Mouse (Mus musculus) mature B cell (primary cell): ENCODE data around the gene Gm21983.

Experiments
- in situ Hi-C: fragments of 300-500 bp; cut with MboI; formaldehyde crosslinking; loops from 2 replicates; pipeline ENCODE4 v1.14.3; 2019

The Gm21983 gene

DNA sequence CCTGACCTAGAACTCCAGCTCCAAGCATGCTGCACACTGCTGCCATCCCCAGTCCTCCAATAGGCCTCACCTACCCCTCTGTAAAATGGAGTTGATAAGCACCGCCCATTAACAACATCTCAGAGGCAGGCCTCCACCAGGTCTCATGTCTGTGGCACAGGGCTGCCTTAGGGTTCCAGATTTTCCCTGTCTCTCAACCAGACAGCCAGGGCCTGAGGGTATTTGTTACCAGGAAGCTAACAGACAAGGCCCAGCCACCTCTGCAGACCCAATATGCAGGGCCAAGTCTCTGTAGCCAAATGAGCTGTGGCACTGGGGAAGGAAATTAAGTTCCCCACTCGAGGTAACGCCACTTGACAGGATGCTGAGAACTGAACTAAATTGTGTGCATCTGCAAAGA, 20.0 kb downstream of the Gm21983 start:
- in situ Hi-C loops, result no loop called here

GRCm38 (mm10) chr7:27159882-27160281, 21.0 kb downstream of the Gm21983 start:
- in situ Hi-C loops, result loop anchor here (5.0 to 10.0 kb wide), 2 partner anchors 32 to 75 kb away; partner anchors contain the start of gene Coq8b

GRCm38 (mm10) chr7:27159256-27159655, 21.6 kb downstream of the Gm21983 start:
- in situ Hi-C loops, result loop anchor here (5.0 to 10.0 kb wide), 2 partner anchors 33 to 76 kb away; partner anchors contain the start of gene Coq8b

DNA sequence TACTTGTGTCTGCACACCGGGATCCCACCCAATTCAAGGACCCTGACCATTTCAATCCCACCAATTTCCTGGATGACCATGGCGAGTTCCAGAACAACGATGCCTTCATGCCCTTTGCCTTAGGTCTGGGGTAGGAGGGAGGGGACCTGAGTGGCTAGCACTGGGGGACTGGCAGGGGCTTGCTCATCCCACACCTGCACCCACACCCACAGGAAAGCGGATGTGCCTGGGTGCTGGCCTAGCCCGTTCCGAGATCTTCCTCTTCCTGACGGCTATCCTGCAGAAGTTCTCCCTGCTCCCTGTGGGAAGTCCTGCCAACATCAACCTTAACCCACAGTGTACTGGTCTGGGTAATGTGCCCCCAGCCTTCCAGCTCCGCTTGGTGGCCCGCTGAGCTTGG, 22.7 kb downstream of the Gm21983 start:
- in situ Hi-C loops, result loop anchor here (5.0 to 10.0 kb wide), 2 partner anchors 34 to 77 kb away; partner anchors contain the start of gene Coq8b

DNA sequence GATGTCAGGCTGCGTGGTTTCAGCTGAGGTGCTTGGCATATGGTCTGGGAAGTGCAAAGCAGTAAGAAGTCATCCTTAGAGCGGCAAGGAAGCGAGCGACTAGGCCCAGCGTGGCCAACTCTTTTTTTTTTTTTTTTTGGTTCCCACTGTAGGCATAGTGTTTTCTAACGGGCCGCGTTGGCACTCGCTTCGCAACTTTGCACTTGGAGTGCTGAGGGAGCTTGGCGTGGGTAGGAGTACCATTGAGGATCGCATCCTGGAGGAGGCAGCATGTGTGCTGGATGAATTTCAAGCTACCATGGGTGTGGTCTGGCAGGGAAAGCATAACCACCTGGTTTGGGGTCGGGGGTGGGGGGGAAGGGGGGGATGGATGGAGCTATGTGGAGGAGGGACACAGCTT, 24.9 kb downstream of the Gm21983 start:
- in situ Hi-C loops, result loop anchor here (5.0 to 10.0 kb wide), 2 partner anchors 36 to 79 kb away; partner anchors contain the start of gene Coq8b

- in situ Hi-C loops, result loop anchor here (10.0 kb wide), 1 partner anchor 82 kb away; the partner anchor contains the start of gene Coq8b
Measured at GRCm38 (mm10) chr7:27153205-27153764, 27.6 kb downstream of the Gm21983 start, which contains the start of gene Cyp2t4. Gene Cyp2t4 (plus strand): TSS chr7:27153714.

GRCm38 (mm10) chr7:27136410-27136996, 44.4 kb downstream of the Gm21983 start:
- in situ Hi-C loops, result no loop called here

- in situ Hi-C loops, result no loop called here
Measured at GRCm38 (mm10) chr7:27133757-27134156, 47.1 kb downstream of the Gm21983 start.

DNA sequence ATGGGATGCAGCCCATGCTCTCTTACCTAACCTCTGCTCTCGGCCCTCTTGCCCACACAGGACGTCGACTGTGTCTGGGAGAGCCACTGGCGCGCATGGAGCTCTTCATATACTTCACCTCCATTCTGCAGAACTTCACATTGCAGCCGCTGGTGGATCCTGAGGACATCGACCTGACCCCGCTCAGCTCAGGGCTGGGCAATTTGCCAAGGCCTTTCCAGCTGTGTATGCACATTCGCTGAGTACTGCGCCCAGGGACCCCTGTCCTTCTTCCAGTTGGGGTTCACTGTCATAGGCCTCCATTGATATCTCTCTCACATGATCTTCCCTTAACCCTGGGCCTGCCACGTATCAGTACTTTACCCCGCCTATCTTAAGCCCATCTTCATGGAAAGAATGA, 47.7 kb downstream of the Gm21983 start:
- in situ Hi-C loops, result no loop called here

DNA sequence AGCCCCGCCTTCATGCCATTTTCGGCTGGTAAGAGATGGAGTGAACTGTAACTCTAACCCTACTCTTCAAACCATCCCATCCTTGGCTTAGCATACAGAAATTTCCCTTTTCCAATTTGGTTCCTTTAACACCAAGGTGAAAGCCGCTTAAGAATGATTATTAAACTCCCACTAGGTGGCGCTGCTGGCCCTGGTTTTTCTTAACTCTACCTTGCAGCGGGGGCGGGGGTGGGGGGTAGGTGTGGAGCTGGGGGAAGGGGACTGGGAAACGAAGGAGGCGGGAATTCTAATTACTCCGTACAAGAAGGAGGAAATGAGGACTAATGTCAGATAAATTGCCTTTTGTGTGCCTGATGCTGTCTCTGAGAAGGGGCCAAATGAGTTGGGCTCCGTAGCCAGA, 48.3 kb downstream of the Gm21983 start:
- in situ Hi-C loops, result no loop called here

DNA sequence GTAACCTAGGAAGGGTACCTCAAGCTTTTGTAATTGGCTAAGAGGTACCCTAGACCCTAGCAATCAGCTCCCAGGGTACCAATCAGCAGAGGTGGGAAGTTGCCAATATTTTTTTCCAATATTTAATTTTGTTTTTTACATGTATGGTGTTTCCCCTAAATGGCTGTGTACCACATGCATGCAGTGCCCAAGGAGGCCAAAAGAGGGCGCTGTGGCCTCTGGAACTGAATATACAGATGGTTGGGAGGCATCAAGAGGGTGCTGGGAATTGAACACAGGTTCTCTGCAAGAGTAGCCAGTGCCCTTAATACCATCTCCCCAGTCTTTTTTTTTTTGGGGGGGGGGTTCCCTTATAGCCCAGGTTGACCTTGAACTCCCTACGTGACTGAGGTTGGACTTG, 49.5 kb downstream of the Gm21983 start:
- in situ Hi-C loops, result no loop called here

GRCm38 (mm10) chr7:27130521-27131370, 50.1 kb downstream of the Gm21983 start:
- in situ Hi-C loops, result no loop called here

GRCm38 (mm10) chr7:27129811-27130210, 51.1 kb downstream of the Gm21983 start:
- in situ Hi-C loops, result no loop called here

GRCm38 (mm10) chr7:27128946-27129345, 51.9 kb downstream of the Gm21983 start:
- in situ Hi-C loops, result no loop called here

DNA sequence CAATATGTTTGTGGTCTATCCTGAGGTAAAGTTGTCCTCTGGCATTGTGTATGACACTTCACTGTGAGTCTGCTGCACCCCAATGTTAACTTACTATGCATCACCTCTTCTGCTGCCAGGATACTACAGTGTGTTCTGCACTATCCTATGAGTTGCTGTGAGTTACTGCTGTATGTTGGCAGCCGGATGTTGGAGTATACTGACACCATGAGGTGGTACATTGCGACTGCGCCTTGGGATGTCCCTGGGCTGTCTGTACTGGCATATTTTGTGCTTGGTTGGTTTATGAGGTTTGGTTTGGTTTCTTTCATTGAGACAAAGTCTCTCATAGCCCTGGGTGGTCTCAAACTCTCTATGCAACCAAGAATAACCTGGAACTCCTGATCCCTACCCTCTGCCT, 52.7 kb downstream of the Gm21983 start:
- in situ Hi-C loops, result no loop called here

- in situ Hi-C loops, result no loop called here
Measured at GRCm38 (mm10) chr7:27124969-27125368, 55.9 kb downstream of the Gm21983 start.

- in situ Hi-C loops, result no loop called here
Measured at GRCm38 (mm10) chr7:27124305-27124832, 56.5 kb downstream of the Gm21983 start.

DNA sequence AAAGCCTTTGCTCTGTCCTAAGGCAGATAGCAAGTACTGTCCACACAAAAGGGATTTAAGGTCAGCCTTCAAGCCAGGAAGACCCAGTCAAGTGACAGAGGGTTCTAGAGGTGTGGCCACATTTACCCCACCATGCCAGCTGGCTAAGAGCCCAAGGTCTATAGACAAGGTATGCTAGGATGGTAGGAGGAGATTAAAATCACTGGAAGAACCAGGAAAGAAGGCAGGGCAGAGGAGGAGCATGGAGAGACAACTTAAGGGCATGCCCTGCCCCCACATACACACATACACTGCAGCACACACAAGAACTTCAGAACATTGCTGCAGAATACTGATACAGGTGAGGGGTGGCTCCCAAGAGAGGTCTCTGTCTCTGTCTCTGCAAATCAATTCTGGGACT, 61.2 kb downstream of the Gm21983 start, which contains the start of gene Cyp2f2:
TSS of gene Cyp2f2 (plus strand) at position 234 of the 400 bp plus-strand sequence.
- in situ Hi-C loops, result no loop called here
